Mouse (Mus musculus): Measurements from ENCODE around the gene Pkd2l1. TPM values are rescaled to one million over a fixed set of nuclear protein-coding genes. Genes with fewer than 3 reads are reported as not detected.

Gene Pkd2l1
- polyA plus RNA-seq, 1 experiment from 2014 or later, result 0.15 TPM

DNA sequence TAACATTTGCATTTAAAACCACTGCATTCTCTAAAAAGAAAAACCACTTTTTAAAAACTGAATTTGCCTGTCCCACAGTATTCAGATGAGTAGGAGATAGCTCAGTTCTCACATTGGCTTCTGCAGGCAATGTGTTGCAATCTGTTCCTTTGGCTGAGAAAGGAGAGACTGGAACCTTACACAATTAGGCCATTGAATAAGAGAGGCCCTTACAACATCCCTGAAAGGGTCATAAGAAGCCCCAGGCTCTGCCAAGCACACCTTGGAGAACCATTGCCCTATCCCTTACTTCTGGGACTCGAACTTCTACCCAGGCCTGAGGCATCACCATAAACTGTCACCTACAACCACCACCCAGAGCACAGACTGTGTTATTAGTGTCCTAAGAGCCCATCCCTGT lies 11.7 kb downstream of the Pkd2l1 start:
- Histone ChIP-seq H3K9me3 (replicated peaks; ENCODE audit: control insufficient read depth, low read length) (peaks cover 7% of the 10 kb centered on the region; the same call in 1 of the 2 replicates), H3K4me1 (ENCODE audit: control insufficient read depth, insufficient read depth, low read length) (no peaks in the 10 kb centered on the region), H3K27me3 (replicated peaks; ENCODE audit: control insufficient read depth, insufficient read depth, low read length) (no peaks in the 10 kb centered on the region), H3K36me3 (ENCODE audit: control insufficient read depth, insufficient read depth, low read length) (no peaks in the 10 kb centered on the region), H3K4me2 (ENCODE audit: low read length) (no peak overlapping the region), H3K4me3 (ENCODE audit: low read depth, low read length) (no peak overlapping the region), H3K9ac (ENCODE audit: low read length) (no peak overlapping the region), H3K27ac (ENCODE audit: low read depth, low read length) (no peak overlapping the region)
- no peak for ATAC-seq
- no peak for DNase-seq (ENCODE audit: low spot score)
- 72% methylated on average over 1 of the region's 1 CpGs for WGBS

DNA sequence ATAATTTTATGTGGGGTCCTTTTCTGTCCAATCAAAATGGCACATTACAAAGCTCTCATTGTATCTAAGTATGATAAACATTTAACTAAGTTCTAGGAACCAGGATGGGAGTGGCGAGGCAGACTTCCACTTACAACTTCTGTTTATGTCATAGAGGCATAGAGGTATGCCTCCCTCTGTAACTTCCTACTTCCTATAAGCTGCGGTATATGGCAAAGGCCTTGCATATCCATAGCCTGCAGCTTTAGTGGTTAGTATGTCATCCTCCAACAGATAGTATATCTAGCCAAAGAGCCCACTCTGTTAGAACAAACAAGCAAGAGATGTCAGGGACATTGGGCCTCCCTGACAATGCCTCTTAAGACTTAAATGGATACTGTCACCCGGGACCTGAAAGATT lies 15.5 kb downstream of the Pkd2l1 start:
- DNase-seq (ENCODE audit: low spot score) (no peak), ATAC-seq (no peak)
- Histone ChIP-seq H3K27ac (ENCODE audit: low read depth, low read length) (no peak overlapping the region), H3K4me3 (ENCODE audit: low read depth, low read length) (no peak overlapping the region), H3K27me3 (replicated peaks; ENCODE audit: control insufficient read depth, insufficient read depth, low read length) (no peaks in the 10 kb centered on the region), H3K4me1 (ENCODE audit: control insufficient read depth, insufficient read depth, low read length) (no peaks in the 10 kb centered on the region), H3K4me2 (ENCODE audit: low read length) (no peak overlapping the region), H3K9ac (ENCODE audit: low read length) (no peak overlapping the region), H3K36me3 (ENCODE audit: control insufficient read depth, insufficient read depth, low read length) (no peaks in the 10 kb centered on the region), H3K9me3 (replicated peaks; ENCODE audit: control insufficient read depth, low read length) (peaks cover 7% of the 10 kb centered on the region; the same call in 1 of the 2 replicates)
- 88% methylated on average over 3 of the region's 3 CpGs for WGBS

DNA sequence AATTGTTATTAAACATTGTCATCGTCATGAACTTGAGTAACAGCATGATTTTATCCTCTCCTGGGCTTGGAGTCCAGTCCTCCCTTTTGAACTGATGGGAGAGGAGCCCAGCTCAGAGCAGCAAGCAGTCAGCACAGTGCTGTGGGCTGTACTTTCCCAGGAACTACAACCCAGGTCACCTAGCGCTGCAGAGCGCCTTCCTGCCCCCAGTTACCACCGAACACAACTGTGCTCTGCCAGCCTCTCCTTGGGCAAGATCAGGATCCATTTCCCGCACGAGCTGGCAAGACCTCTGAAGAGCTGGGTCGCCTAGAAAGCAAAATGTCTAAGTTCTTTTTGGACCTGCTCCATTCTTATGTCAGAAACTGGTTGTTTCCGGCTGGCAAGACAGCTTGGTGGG lies 17.4 kb downstream of the Pkd2l1 start:
- H3K27ac ChIP-seq (ENCODE audit: low read depth, low read length), result no peak overlapping the region
- H3K4me1 ChIP-seq (ENCODE audit: control insufficient read depth, insufficient read depth, low read length), result no peaks in the 10 kb centered on the region
- no peaks in the 10 kb centered on the region for H3K36me3 ChIP-seq (ENCODE audit: control insufficient read depth, insufficient read depth, low read length)
- ATAC-seq, result no peak
- WGBS, result 71% methylated on average over 8 of the region's 8 CpGs
- no peak overlapping the region for H3K4me3 ChIP-seq (ENCODE audit: low read depth, low read length)
- no peak for DNase-seq (ENCODE audit: low spot score)
- no peaks in the 10 kb centered on the region for H3K27me3 ChIP-seq (replicated peaks; ENCODE audit: control insufficient read depth, insufficient read depth, low read length)
- no peak overlapping the region for H3K4me2 ChIP-seq (ENCODE audit: low read length)
- no peak overlapping the region for H3K9ac ChIP-seq (ENCODE audit: low read length)
- H3K9me3 ChIP-seq (replicated peaks; ENCODE audit: control insufficient read depth, low read length), result peaks cover 7% of the 10 kb centered on the region; the same call in 1 of the 2 replicates

DNA sequence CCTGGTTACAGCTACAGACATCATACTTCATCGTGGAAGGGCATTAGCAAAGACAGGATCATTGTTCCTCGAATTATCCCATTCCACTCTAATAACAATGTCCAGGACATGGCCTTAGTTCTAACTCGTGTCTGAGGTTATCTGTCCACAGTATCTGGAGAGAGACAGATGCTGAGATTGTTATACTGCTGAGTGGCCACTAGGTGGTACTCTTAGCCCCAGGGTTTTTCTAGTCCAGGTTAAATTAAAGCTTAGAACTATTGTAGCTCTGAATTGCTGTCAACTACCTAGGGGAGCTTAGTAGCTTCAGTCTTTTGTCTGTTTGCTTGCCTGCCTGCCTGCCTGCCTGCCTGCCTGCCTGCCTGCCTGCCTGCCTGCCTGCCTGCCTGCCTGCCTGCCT lies 30.7 kb downstream of the Pkd2l1 start:
- peak; percentile 59 for DNase-seq (ENCODE audit: low spot score)
- WGBS, result 12% methylated on average over 3 of the region's 3 CpGs
- Histone ChIP-seq H3K27ac (ENCODE audit: low read depth, low read length) (no peak overlapping the region), H3K4me1 (ENCODE audit: control insufficient read depth, insufficient read depth, low read length) (no peaks in the 10 kb centered on the region), H3K4me3 (ENCODE audit: low read depth, low read length) (no peak overlapping the region), H3K36me3 (ENCODE audit: control insufficient read depth, insufficient read depth, low read length) (no peaks in the 10 kb centered on the region), H3K9me3 (replicated peaks; ENCODE audit: control insufficient read depth, low read length) (no peaks in the 10 kb centered on the region), H3K27me3 (replicated peaks; ENCODE audit: control insufficient read depth, insufficient read depth, low read length) (no peaks in the 10 kb centered on the region), H3K9ac (ENCODE audit: low read length) (no peak overlapping the region), H3K4me2 (ENCODE audit: low read length) (no peak overlapping the region)
- no peak for ATAC-seq

DNA sequence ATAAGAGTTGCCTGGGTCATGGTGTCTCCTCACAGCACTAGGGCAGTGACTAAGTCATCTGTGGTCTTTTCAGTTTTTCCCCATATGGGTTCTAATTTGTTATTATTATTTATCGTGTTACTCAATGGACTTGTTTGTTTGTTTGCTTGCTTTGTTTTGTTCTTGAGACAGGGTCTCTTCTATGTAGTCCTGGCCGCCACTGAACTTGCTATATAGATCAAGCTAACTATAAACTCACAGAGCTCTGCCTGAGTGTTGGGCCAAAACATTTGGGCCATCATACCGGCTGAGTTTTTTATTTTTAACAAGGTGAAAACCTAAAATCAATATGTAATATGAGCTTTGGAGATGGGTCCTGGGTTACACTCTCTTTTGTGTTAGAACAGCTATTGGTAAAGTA lies 32.9 kb downstream of the Pkd2l1 start:
- Histone ChIP-seq H3K4me2 (ENCODE audit: low read length) (no peak overlapping the region), H3K4me3 (ENCODE audit: low read depth, low read length) (no peak overlapping the region), H3K27ac (ENCODE audit: low read depth, low read length) (no peak overlapping the region), H3K9me3 (replicated peaks; ENCODE audit: control insufficient read depth, low read length) (no peaks in the 10 kb centered on the region), H3K4me1 (ENCODE audit: control insufficient read depth, insufficient read depth, low read length) (no peaks in the 10 kb centered on the region), H3K27me3 (replicated peaks; ENCODE audit: control insufficient read depth, insufficient read depth, low read length) (no peaks in the 10 kb centered on the region), H3K36me3 (ENCODE audit: control insufficient read depth, insufficient read depth, low read length) (no peaks in the 10 kb centered on the region), H3K9ac (ENCODE audit: low read length) (no peak overlapping the region)
- ATAC-seq, result no peak
- 87% methylated on average over 3 of the region's 3 CpGs for WGBS
- DNase-seq (ENCODE audit: low spot score), result no peak

DNA sequence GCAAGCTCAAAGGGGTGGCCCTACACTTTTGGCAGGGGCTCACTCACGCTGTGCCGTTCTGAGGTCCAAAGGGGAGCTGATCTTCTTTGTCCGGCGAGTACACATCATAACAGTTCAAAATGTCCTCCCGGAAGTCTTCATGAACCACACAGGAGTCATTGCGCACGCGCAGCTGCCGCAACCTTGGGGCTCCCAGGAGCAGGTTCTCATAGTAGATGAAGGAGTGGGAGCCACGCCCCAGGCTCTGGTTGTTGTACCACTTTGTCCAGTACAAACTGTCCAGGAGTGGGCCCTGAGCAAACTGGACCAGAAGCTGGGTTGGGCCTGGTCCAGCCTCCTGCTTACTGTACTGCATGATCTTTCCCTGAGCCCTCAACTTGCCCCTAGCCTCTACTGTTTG lies 35.2 kb downstream of the Pkd2l1 start:
- H3K27ac ChIP-seq (ENCODE audit: low read depth, low read length), result no peak overlapping the region

DNA sequence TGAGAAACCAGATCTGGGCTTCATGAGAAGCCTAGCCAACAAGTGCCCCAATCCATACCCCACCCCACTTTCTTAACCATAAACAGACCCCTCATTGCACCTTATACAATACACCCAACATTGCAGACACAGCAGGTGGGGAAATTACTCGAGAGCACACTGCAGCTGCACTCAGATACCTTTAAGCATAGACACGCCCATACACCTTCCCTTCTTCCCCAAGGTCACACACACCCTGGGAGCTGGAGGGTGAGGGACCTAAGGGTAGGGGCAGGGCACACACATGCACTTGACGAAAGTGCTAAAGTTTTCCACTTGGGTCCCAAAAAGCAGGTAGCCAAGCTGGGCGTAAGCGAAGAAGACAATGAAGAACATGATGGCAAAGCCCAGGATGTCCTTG lies 38.5 kb downstream of the Pkd2l1 start:
- ATAC-seq (no peak), DNase-seq (ENCODE audit: low spot score) (no peak)
- no peak overlapping the region for H3K4me2 ChIP-seq (ENCODE audit: low read length)
- 82% methylated on average over 5 of the region's 5 CpGs for WGBS
- no peaks in the 10 kb centered on the region for H3K27me3 ChIP-seq (replicated peaks; ENCODE audit: control insufficient read depth, insufficient read depth, low read length)
- no peak overlapping the region for H3K9ac ChIP-seq (ENCODE audit: low read length)
- H3K27ac ChIP-seq (ENCODE audit: low read depth, low read length), result no peak overlapping the region
- no peaks in the 10 kb centered on the region for H3K4me1 ChIP-seq (ENCODE audit: control insufficient read depth, insufficient read depth, low read length)
- H3K36me3 ChIP-seq (ENCODE audit: control insufficient read depth, insufficient read depth, low read length), result no peaks in the 10 kb centered on the region
- H3K4me3 ChIP-seq (ENCODE audit: low read depth, low read length), result no peak overlapping the region
- no peaks in the 10 kb centered on the region for H3K9me3 ChIP-seq (replicated peaks; ENCODE audit: control insufficient read depth, low read length)

More for the DNA sequence above, 35.2 kb downstream of the Pkd2l1 start:
- H3K9ac ChIP-seq (ENCODE audit: low read length), result no peak overlapping the region
- no peaks in the 10 kb centered on the region for H3K27me3 ChIP-seq (replicated peaks; ENCODE audit: control insufficient read depth, insufficient read depth, low read length)
- H3K4me1 ChIP-seq (ENCODE audit: control insufficient read depth, insufficient read depth, low read length), result no peaks in the 10 kb centered on the region
- no peak overlapping the region for H3K4me2 ChIP-seq (ENCODE audit: low read length)
- no peak overlapping the region for H3K4me3 ChIP-seq (ENCODE audit: low read depth, low read length)
- H3K9me3 ChIP-seq (replicated peaks; ENCODE audit: control insufficient read depth, low read length), result no peaks in the 10 kb centered on the region
- 94% methylated on average over 10 of the region's 10 CpGs for WGBS
- ATAC-seq, result no peak
- DNase-seq (ENCODE audit: low spot score), result no peak
- H3K36me3 ChIP-seq (ENCODE audit: control insufficient read depth, insufficient read depth, low read length), result no peaks in the 10 kb centered on the region

DNA sequence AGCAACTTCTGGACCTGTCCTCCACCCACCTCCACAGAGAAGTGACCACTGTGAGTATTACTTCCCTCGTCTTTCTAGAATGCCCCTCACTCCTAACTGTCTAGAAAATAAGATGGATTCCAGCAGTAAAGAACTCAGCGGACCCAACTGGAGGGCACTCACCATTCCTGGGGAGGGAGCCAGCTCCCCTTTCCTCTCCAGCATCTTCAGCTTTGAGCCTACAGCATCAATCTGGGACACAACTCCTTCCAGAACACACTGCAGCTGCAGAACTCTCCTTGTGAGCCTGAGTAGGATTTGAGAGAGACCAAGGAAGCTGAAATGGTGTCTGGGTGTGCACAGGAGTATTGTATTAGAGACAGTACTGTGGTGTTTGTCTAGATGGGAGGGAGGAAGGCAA lies 43.3 kb downstream of the Pkd2l1 start:
- Histone ChIP-seq H3K9ac (ENCODE audit: low read length) (no peak overlapping the region), H3K27ac (ENCODE audit: low read depth, low read length) (no peak overlapping the region), H3K9me3 (replicated peaks; ENCODE audit: control insufficient read depth, low read length) (no peaks in the 10 kb centered on the region), H3K4me3 (ENCODE audit: low read depth, low read length) (no peak overlapping the region), H3K4me2 (ENCODE audit: low read length) (no peak overlapping the region), H3K27me3 (replicated peaks; ENCODE audit: control insufficient read depth, insufficient read depth, low read length) (no peaks in the 10 kb centered on the region), H3K4me1 (ENCODE audit: control insufficient read depth, insufficient read depth, low read length) (peaks cover 9% of the 10 kb centered on the region; the same call in 1 of the 2 replicates), H3K36me3 (ENCODE audit: control insufficient read depth, insufficient read depth, low read length) (peaks cover 3% of the 10 kb centered on the region; the same call in 1 of the 2 replicates)
- DNase-seq (ENCODE audit: low spot score), result no peak
- 81% methylated on average over 2 of the region's 2 CpGs for WGBS
- ATAC-seq, result no peak

DNA sequence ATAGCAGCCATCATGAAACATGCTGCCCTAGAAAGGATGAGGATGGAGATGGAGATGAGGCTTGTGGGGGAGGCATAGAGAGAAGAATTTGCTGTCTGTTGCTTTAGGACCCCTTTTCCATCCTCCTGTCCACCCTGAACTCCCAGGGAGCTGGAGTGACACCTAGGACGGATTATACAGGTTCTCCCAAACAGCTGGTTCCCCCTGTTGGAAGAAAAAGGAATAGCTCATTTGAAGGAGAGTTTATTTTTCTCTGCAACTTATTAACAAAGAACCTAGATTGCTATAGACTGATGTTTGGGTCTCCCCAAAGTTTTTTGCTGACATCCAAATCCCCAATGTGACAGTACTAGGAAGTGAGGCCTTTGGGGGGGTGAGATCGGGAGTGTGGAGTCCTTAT lies 43.9 kb downstream of the Pkd2l1 start:
- WGBS, result 35% methylated on average over 2 of the region's 2 CpGs
- no peak overlapping the region for H3K9ac ChIP-seq (ENCODE audit: low read length)
- no peaks in the 10 kb centered on the region for H3K27me3 ChIP-seq (replicated peaks; ENCODE audit: control insufficient read depth, insufficient read depth, low read length)
- no peak overlapping the region for H3K4me3 ChIP-seq (ENCODE audit: low read depth, low read length)
- H3K36me3 ChIP-seq (ENCODE audit: control insufficient read depth, insufficient read depth, low read length), result peaks cover 9% of the 10 kb centered on the region
- ATAC-seq (no peak), DNase-seq (ENCODE audit: low spot score) (no peak)
- no peaks in the 10 kb centered on the region for H3K9me3 ChIP-seq (replicated peaks; ENCODE audit: control insufficient read depth, low read length)
- H3K4me2 ChIP-seq (ENCODE audit: low read length), result no peak overlapping the region
- H3K4me1 ChIP-seq (ENCODE audit: control insufficient read depth, insufficient read depth, low read length), result peaks cover 9% of the 10 kb centered on the region; the same call in 1 of the 2 replicates
- H3K27ac ChIP-seq (ENCODE audit: low read depth, low read length), result no peak overlapping the region

Measured in forebrain, embryonic 14.5 days (tissue).